Mouse (Mus musculus) urinary bladder, postnatal 14 days (tissue): ENCODE results near the gene Arhgap22.

Source experiments
- DNase-seq: peaks from one replicate; pipeline ENCODE4 v3.0.0; 2021; ENCODE audit warnings: low spot score

Arhgap22 gene

DNA sequence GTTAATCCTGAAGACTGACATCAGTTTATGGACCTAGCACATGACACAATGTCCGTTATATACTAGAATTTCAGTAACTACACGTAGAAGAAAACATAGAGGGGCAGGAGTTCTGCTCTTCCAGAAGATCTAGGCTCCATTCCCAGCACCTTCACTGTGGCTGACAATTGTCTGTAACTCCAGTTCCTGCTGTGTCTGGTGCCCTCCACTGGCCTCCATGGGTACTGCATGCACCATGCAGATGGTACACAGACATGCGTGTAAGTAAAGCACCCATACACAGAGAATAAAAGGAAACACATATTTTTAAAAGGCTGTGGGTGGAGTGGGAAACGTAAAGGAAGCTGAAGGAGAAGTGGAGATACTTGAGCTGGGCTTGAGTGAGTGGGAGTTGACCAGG lies 120.0 kb downstream of the Arhgap22 start:
- no peak for DNase-seq

DNA sequence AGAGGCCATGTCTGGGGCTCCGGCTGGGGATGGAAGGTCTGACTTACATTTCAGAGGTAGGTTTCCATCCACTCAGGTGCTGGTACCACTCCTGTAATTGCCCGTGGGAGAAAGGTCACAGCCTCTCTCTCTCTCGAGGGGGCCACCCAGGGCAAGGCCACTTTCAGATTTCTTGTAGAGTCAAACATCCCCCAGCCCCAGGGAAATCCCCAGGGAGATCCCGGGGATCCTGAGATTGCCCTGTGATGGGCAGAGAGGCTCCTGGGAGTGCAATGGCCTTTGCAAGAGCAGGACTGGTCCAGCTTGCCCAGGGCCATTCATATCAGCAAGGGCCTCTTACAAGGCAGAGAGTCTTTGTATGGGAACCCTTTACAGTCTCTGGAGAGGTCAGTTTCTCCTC lies 120.6 kb downstream of the Arhgap22 start:
- DNase-seq: no peak

DNA sequence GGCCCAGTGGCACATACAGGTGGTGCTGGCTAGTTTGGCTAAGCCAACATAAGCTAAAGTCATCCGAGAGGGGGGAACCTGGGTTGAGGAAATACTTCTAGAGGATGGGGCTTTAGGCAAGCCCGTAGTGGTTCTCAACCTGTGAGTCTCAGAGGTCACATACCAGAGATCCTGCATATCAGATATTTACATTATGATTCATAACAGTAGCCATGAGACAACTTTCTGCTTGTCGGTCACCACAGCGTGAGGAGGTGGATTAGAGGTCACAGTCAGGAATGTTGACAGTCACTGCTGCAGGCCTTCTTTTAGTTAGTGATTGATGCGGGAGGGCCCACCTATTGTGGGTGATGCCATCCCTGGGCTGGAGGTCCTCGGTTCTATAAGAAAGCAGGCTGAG lies 121.9 kb downstream of the Arhgap22 start:
- DNase-seq: peak; percentile 40

DNA sequence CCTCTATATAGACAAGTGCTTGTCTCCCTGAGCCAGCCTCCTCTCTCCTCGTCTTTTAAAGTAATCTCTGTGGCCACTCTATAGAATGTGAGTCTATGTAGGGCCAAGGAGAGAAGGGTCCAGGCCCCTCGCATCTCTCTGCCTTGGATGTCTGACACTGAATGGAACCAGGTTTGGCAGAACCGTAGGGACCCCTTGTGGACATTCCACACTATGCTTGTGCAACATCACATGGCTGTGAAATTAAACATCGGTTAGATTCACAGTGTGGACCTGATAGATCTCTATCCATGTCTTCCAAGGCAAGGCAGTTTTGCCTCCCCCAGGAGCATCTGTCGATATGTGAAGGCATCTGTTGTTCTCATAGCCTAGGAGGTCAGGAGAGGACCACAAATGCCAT lies 124.9 kb downstream of the Arhgap22 start:
- DNase-seq: no peak

DNA sequence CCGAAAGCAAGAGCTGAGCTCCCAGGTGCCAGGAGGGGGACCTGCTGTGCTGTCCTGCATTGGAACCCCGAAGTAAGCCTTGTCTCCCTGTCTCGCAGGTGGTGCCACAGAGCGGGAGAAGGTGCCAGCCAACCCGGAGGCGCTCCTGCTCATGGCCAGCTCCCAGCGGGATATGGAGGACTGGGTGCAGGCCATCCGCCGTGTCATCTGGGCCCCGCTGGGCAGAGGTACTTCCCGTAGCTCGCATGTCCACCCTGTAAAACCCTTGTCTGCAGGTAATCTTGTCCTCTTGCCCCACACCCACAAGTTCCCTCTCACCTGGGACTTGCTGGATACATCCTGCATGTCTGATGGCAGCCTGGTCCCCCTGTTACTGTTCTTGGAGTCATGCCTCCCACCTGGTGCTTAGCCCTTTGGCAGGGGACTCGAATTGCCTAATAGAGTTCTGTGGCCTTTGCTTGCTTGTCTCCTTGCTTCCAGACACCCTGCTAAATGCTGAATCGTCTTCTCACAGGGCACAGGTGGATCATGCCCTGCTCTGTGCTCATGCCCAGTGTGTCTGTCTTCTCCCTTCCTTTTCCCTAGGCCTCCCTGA lies 129.4 kb downstream of the Arhgap22 start:
- DNase-seq: no peak

DNA sequence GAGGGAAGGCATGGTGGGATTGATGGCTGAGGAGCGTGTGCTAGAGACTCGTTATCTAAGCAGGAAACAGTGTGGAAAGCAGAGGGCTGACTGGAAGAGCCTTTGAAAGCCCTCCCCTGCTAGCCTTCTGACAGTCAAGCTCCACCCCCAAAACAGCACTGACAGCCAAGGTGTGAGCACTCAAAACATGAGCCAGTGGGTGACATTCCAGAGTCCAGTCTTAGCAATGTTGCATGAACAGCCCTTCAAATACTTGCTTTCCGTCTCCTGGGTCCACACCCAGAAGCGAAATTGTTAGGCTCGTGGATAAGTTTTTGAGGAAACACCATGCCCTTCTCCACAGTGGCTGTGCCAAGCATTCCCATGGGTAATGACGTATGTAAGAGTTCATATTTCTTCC lies 132.7 kb downstream of the Arhgap22 start:
- no peak for DNase-seq

DNA sequence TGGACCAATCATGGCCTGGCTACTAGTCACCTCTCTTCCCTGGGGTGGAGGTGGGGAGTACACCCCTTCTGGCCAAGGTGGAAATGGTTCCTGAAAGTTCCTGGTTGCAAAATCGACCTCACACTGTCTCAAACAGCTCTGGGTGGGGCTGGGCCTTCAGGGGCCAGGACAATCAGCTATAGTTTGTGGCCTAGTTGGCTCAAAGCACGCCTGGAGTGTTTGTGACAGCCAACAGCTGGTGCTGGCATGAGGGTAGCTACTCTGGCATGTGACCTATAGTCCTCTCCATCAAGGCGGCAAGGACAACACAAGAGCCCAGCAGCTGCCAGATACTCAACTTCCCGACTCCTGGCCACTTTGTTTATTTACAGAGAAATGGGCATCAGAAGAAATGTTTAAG lies 133.9 kb downstream of the Arhgap22 start:
- DNase-seq: no peak

DNA sequence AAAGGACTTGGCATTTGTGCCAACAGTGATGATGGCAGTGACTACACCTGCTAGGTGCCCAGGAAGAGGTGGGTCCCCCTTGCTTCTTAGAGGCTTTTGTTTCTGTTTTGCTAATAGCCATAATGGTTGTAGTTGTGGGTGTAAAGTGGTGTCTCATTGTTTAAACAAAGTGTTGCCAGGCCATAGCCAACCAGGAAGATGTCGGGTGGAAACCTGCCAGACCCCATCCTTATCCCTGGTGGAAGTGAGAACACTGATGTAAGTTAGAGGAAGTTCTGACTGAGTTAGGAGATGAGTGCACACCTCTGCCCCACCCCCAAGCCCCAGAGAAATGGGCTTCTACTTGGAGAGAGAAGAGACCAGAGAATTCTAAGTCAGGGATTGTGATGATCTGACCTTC lies 134.3 kb downstream of the Arhgap22 start:
- no peak for DNase-seq

DNA sequence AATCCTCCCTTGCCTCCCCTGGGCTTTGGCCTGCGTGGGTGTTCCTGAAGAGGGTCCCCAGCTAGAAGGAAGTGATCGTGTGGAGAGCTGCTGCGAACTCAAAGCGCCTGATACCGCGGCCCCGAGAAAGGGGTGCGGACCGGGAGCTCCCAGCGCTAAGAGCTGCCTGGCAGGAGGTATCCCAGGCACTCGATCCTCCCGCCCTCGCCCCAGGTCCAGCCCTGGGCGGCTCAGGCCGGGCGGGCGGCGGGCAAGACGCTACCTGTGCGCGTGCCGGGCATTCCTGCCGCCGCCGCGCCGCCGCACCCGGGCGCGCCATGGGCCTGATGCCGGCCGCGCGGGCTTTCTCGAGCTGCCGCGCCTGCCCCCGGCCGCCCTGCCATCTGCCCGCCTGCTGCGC lies 137.2 kb downstream of the Arhgap22 start:
- peak; percentile 74 for DNase-seq

DNA sequence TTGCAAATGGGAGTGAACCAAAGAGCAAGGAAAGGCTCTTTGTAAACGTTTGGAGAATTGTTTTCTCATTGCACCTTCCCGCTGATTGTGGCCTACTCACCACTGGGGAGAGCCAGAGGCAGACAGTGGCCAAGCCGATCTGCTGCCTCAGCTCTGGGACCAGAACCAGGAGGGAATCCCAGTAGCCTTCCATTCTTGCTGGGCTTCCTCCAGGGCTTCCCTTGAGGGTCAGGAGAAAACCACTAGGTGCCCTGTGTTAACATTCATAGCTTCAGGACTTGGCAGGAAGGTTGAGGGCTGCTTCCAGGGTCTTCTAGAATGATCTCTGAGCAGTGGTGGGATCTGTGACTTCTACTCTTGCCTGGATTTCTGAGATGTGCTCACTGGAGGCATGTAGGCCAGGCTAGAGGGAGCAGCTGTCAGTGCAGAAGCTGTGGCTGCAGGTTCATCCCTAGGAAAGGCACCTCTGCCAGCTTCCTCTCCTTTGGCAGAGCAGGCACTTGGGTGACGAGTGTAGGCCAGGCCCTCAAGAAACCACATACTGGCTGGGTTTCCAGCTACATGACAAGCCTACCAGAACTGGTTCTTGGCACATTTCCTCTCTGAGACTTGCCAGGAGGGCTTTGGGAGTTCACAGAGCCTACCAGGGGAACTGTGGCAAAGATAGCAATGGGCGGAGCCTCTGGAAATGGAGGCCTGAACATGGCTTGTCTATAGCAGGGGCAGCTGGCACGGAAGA lies 138.3 kb downstream of the Arhgap22 start:
- peak; percentile 40 for DNase-seq

DNA sequence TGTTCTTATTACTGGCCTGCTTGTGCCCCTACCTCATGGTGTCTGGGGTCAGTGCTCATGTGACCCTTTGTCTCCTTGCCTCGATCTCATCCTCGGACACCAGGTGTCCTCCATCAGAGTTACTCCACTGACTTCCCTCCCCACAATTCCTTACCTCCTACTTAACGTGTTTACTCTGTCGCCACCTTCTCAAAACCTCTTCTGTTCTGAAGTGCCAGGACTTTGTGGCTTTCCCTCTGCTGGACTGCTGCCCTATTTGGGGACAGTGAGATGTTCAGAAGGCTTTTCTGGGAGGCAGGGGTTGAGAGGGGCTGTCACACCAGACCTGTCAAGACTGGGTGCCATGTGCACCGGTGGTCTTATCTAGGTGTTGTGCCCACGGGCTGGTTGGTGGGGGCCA lies 139.1 kb downstream of the Arhgap22 start:
- DNase-seq: no peak

DNA sequence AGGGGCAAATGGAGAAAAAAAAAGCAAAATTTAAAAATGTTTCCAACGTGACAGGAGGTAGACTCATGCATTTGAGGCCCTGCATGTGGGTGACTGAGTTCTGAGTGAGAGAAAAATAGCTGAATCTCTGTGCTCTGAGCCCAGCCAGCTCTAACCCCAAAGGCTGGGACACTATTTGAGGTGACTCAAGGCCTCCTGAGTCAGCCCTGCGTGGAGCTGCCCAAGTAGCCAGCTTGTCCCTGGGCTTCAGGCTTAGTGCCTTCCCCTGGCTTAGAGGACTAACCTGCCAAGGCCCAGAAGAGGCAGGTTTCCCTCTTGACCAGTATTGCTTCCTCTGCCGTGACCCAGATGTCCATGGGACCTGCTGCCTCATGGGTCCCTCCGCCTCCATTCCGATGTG lies 141.4 kb downstream of the Arhgap22 start:
- no peak for DNase-seq

DNA sequence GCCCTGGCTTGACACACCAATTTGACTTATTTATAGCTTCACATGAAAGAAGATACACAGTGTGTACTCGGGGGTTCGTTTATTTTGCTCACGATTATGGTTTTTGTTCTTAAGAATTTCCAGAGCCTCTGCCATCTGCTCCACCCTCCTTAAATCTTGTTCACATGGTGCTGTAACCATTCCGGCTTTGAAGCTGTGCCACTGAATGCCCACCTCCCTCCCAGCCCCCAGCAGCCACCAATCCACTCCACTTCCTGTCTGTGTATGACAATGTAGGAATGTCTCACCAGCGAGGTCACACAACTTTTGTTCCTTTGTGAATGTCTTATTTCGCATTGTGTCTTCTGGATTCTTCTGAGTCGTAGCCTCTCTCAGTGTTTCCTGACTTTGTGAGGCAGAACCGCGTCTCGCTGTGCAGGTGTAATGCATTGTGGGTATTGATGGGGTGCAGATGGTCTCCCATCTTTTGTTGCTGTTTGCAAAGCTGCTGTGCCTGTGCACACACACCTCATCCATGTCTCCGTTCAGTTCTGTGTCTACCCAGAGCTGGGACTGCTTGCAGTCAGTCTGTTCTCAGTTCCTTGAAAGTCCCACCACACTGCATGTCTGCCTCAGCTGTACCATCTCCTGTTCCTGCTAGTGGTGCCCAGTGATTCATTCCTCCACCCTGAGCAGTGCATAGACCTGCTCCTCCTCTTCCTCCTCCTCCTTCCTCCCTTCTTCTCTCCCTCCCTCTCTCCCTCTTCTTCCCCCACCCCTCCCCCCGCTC lies 144.0 kb downstream of the Arhgap22 start:
- no peak for DNase-seq

DNA sequence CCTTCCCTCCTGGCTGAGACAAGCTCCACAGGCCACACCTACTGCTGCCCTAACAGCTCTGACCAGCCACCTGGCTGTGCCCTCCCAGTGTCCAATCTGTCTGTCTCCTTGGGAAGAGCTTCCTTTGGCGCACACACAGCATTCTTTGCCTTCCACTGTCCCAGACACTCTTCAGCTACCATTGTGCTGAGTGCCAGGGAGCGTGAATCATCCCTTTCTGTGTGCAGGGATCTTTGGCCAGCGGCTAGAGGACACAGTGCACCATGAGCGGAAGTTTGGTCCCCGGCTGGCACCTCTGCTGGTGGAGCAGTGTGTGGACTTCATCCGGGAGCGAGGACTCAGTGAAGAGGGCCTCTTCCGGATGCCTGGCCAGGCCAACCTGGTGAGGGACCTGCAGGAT lies 145.1 kb downstream of the Arhgap22 start:
- no peak for DNase-seq

DNA sequence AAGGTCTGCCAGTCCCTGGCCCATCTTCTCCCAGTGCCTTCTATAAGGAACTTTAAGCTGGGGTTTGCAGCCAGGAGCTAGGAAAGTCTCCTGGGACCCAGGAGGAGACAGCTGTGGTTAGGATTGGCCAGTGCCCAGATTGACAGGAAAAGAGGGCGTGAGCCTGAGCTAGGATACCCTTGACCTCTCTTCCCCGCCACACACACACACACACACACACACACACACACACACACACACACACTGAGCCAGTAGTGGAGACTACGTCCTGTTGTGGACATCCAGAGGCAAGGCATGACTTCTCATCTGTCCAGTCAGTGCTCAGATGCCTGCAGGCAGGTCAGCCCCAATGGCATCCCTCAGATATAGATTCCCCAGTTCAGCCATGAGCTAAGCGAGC lies 147.7 kb downstream of the Arhgap22 start:
- DNase-seq: no peak

DNA sequence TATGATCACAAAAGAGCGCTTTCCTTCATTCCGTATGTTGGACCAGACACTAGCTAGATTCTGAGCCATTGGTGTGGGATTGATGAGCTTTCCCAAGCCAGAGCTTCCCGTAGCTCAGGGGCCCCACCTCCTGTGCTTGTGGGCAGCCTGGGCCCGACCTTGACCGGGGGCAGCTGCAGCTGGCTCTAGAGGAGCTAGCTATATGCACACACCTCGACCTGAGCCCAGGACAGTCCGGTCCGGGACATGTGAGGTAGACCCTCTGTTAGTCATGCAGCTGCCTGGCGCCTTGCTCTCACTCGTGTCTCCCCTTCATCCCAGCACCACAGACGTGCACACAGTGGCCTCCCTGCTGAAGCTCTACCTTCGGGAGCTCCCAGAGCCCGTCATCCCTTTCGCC lies 148.3 kb downstream of the Arhgap22 start:
- no peak for DNase-seq

DNA sequence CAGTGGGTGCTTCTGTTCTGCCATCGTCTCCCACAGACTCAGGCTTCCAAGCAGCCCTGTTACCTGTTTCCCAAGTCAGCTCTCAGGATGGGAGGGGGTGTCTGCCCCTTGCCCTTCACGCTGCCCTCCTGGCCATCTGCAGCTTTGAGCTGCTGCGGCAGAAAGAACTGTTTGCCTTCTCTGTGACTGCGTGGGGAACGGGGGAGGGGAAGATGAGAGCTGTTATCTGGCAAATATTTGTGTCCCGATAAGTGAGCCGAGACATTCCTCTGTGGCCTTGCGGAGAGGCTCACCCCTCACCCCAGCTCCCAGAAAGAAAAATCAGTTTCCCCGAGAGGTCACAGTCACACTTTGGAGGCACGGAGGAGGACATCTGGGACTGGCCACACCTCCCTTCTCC lies 149.0 kb downstream of the Arhgap22 start:
- DNase-seq: no peak

DNA sequence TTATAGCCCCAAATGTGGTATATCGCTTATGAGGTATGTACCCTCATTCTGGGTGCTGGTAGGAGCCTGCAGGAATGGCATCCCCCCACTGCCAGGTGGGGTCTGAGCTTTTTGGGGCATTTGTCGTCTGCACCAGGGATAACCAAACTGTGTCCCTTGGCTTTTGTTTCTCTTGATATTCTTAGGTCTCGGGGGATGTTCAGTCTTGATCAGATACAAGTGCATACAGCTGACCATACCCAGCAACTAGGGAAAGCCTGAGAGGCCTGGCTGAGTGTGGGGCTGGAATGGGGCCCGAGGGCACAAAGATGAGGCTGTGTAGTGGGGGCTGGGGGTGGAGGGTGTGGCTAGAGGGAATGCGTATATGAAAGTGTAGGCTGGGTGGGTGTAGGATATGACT lies 149.8 kb downstream of the Arhgap22 start:
- DNase-seq: no peak

DNA sequence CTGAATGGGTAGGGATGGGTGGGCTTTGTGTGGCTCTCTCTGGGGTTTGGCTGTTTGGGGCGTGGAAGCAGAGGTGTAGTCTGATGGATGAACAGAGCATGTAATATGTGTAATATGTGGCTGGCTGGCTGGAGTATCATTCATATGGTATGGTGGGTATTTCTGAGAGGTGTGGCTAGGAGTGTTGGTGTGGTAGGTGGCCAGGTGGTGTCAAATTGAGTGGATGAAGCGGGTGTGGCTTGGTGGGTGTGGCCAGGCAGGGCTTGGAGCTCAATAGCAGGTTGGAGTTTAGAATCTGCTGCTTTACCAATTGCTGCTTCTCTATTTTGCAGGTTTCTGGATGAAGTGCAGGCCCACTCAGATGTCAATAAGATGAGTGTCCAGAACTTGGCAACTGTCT lies 150.2 kb downstream of the Arhgap22 start:
- no peak for DNase-seq

DNA sequence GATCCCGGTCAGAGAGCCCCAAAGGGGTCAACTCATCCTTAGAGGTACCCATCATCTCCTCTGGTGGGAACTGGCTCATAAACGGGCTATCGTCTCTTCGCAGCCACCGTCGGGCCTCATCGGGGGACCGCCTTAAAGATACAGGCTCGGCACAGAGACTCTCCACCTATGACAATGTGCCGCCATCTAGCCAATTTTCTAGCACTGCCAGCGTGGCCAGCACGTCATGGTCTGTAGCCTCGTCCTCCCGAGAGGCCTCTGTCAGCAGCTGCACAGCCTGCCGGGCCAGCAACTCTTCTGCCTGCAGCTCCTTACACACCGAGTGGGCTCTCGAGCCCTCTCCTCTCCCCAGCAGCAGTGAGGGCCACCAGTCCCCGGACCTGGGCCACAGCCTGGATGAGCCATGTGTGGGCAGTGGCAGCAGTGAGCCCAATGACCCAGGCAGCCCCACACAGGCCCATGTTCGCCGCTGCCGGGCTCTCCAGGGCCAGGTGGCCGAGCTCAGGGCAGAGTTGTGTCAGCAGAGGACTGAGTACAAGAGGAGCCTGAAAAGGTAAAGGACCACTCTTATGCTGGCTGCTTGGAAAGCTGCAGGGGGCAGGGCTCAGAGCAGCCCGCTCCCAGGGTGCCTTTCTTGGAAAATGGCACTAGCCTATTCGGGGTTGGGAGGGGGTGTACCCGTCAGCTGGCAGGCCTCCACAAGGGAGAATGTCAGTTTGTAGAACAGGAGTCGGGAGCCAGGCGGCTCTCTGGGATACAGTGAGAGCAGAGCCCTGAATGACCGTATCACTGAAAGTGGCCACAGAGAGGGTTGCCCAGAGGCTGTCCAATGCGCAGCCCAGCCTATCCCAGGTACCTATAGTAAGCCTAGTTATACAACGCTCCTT lies 153.3 kb downstream of the Arhgap22 start:
- no peak for DNase-seq

DNA sequence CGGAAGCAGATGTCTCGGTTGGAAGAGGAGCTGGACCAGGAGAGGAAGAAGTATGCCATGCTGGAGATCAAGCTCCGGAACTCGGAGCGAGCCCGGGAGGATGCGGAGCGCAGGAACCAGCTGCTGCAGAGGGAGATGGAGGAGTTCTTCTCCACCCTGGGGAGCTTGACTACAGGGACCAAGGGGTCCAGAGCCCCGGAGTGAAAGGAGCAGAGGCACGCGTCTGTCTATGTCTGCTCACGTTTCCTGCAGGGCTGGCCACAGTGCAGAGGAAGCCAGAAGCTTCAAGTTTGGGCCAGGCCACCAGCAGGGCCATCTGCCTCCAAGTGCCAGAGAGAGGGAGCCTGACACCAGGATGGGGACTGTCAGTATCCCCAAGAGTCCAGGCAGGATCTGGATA lies 155.5 kb downstream of the Arhgap22 start:
- no peak for DNase-seq

DNA sequence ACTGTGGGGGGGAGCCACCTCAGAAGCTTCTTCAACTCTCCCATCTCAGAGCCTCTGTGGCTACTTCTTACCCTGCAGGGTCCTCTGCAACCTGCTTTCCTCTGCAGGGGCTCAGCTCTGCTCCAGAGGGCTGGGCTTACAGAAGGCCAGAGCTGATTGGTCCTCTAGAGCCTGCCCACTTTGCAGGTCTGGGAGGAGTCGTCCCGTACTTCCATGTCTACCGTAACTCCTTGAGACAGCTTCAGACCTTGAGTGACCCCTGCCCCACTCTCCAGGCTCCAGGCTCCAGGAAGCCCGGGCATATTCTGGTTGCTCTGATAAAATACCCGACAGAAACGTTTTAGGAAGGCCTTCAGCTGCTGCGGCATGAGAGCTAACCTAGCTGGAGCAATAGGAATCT lies 156.2 kb downstream of the Arhgap22 start:
- no peak for DNase-seq
